Mouse (Mus musculus): ENCODE measurements around the gene Rcvrn. TPM values are rescaled to one million over a fixed set of nuclear protein-coding genes. Genes with fewer than 3 reads are reported as not detected.

Rcvrn gene
- polyA plus RNA-seq, 1 experiment, result not detected

DNA sequence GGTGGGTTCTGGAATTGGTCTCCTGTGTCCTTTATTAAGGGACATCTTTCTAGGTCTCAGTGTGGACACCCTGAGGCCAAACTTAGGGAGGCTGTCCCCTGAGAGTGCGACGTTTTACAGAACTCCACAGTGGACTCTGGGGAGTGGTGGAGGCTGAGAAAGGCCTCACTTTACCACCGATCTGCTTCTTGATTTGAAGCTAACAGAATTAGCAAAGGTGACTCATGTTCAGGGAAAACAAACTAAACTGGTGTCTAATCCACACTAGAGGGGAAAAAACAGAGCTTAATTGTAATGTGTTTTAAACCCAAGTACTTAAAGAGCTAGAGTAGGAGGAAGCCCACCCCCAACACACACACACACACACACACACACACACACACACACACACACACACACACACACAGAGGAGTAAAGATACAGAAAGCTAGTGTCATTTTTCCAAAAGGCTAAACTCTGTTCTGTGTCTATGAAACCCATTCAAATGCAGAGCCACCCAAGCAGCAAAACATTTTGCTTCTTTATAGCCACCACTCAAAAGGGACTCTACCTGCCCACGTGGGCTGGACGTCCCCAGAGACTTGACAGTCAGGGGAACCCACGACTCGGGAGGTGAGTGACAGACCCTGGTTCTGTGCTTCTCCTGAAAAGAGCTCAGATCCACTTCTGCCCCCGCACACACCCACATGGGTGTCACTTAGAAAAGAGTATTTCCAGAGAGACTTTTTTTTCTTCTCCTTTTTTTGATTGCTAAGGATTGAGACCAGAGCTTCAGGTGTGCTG, 28.3 kb downstream of the Rcvrn start:
- TF ChIP-seq POLR2A (IDR thresholded peaks at IDR 0.05; ENCODE audit: borderline replicate concordance, control insufficient read depth, low read depth, low read length), result no peak
- TF ChIP-seq CTCF (IDR thresholded peaks at IDR 0.05; ENCODE audit: control insufficient read depth, insufficient read depth, low read length), result no peak
- Histone ChIP-seq H3K4me1 (ENCODE audit: control insufficient read depth, insufficient read depth, low read length) (no peaks in the 10 kb centered on the region), H3K4me3 (replicated peaks; ENCODE audit: control insufficient read depth, low read depth, low read length) (no peak overlapping the region), H3K27ac (ENCODE audit: control insufficient read depth, insufficient read depth, low read depth, low read length, poor library complexity) (no peak overlapping the region)
- 62% methylated on average over 8 of the region's 8 CpGs for WGBS

DNA sequence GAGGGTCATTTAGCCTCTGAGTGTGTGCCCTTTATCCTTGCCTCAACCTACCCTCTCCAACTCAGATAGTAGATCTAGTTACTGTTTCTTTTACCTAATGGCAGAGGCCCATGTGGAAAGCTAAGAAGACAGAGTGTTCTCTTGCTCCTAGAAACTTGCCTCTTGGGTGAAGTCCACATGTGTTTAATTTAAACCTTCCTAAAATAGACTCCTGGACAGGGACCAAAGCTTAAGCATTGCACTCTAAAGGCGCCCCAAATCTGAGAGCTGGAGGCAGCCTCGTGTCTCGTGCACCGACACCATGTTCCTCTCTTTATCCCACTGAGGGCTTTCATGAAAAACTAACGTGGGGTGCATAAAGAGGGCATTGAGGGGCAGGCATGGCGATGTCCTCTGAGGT, 32.0 kb downstream of the Rcvrn start:
- WGBS, result 77% methylated on average over 6 of the region's 6 CpGs
- H3K4me1 ChIP-seq (ENCODE audit: control insufficient read depth, insufficient read depth, low read length), result no peaks in the 10 kb centered on the region
- TF ChIP-seq CTCF (IDR thresholded peaks at IDR 0.05; ENCODE audit: control insufficient read depth, insufficient read depth, low read length) (no peak), POLR2A (IDR thresholded peaks at IDR 0.05; ENCODE audit: borderline replicate concordance, control insufficient read depth, low read depth, low read length) (no peak)
- no peak overlapping the region for H3K27ac ChIP-seq (ENCODE audit: control insufficient read depth, insufficient read depth, low read depth, low read length, poor library complexity)
- H3K4me3 ChIP-seq (replicated peaks; ENCODE audit: control insufficient read depth, low read depth, low read length), result no peak overlapping the region

DNA sequence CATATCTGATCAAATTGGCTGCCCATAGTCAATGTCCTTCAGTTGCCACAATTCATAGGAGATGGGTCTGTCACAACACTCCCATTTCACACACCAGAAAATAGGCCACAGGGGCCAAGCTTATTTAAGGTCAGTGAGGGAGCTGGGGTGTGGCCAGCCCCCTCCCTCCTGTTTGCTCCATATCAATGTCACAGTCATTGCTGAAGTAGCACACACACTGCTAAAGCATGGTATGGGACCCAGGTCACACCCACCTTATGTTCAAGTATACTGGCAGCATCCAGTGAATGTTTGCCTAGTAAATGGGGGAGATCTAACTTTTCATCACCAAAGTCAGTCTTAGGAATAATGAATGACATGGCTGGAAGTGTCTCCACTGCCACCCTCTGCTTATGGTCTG, 33.6 kb downstream of the Rcvrn start:
- no peak overlapping the region for H3K4me3 ChIP-seq (replicated peaks; ENCODE audit: control insufficient read depth, low read depth, low read length)
- H3K27ac ChIP-seq (ENCODE audit: control insufficient read depth, insufficient read depth, low read depth, low read length, poor library complexity), result no peak overlapping the region
- no peak for TF ChIP-seq CTCF (IDR thresholded peaks at IDR 0.05; ENCODE audit: control insufficient read depth, insufficient read depth, low read length)
- no peak for TF ChIP-seq POLR2A (IDR thresholded peaks at IDR 0.05; ENCODE audit: borderline replicate concordance, control insufficient read depth, low read depth, low read length)
- no peaks in the 10 kb centered on the region for H3K4me1 ChIP-seq (ENCODE audit: control insufficient read depth, insufficient read depth, low read length)

DNA sequence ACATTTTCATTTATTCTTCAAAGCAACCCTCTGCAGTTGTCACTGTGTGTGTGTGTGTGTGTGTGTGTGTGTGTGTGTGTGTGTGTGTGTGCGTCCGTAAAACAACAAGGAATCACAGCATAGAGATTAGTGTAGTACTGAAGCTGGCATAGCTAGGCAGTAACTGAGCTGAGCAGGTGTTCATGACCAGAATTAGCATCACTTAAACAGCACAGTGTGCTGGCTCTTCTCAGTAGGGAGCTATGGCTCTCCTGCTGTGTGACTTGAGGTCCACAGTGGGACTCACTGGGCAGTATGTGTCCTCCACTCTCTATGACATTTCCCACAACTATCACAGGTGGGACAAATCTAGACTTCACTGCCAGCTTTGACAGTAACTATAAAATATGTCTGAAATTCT, 35.9 kb downstream of the Rcvrn start:
- no peak overlapping the region for H3K4me3 ChIP-seq (replicated peaks; ENCODE audit: control insufficient read depth, low read depth, low read length)
- H3K27ac ChIP-seq (ENCODE audit: control insufficient read depth, insufficient read depth, low read depth, low read length, poor library complexity), result no peak overlapping the region
- TF ChIP-seq POLR2A (IDR thresholded peaks at IDR 0.05; ENCODE audit: borderline replicate concordance, control insufficient read depth, low read depth, low read length) (no peak), CTCF (IDR thresholded peaks at IDR 0.05; ENCODE audit: control insufficient read depth, insufficient read depth, low read length) (no peak)
- no peaks in the 10 kb centered on the region for H3K4me1 ChIP-seq (ENCODE audit: control insufficient read depth, insufficient read depth, low read length)
- WGBS, result 79% methylated on average over 2 of the region's 2 CpGs

DNA sequence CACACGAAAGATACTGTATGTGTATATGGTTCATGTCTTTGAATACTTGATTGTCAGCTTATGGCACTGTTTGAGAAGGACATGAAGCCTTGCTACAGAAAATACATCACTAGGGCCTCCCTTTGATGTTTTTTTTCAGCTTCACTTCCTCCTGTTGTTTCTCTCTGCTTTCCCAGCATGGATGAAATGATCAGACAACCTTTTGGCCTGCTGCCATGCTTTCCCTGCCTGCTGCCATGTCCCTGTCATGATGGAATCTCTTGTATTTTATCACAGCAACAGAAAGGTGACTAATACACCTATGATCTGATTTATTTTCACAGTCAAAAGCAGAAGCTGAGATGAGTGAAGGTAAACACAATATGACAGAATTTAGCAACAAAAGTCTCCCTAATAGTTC, 38.6 kb downstream of the Rcvrn start:
- WGBS, result 85% methylated on average over 1 of the region's 1 CpGs
- H3K27ac ChIP-seq (ENCODE audit: control insufficient read depth, insufficient read depth, low read depth, low read length, poor library complexity), result no peak overlapping the region
- no peaks in the 10 kb centered on the region for H3K4me1 ChIP-seq (ENCODE audit: control insufficient read depth, insufficient read depth, low read length)
- TF ChIP-seq CTCF (IDR thresholded peaks at IDR 0.05; ENCODE audit: control insufficient read depth, insufficient read depth, low read length) (no peak), POLR2A (IDR thresholded peaks at IDR 0.05; ENCODE audit: borderline replicate concordance, control insufficient read depth, low read depth, low read length) (no peak)
- H3K4me3 ChIP-seq (replicated peaks; ENCODE audit: control insufficient read depth, low read depth, low read length), result no peak overlapping the region

DNA sequence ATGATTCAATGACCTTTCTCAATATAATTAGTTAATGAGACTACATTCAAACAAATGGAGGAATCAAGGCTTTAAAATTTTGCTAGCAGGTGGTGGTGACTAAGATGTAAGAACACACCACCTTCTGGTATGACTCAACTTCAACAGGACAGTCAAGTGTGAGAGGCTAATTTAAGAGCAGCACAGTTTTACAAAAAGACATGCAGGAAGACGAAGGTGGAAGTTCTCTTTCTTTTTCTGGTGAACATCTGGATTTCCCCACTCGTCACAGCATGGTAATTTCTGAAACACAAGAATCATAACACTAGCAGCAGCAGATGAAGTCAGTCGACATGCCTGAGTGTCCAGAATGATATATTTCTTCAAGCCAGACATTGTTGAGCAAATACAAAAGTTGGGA, 39.5 kb downstream of the Rcvrn start:
- H3K27ac ChIP-seq (ENCODE audit: control insufficient read depth, insufficient read depth, low read depth, low read length, poor library complexity), result no peak overlapping the region
- TF ChIP-seq POLR2A (IDR thresholded peaks at IDR 0.05; ENCODE audit: borderline replicate concordance, control insufficient read depth, low read depth, low read length) (no peak), CTCF (IDR thresholded peaks at IDR 0.05; ENCODE audit: control insufficient read depth, insufficient read depth, low read length) (no peak)
- no peak overlapping the region for H3K4me3 ChIP-seq (replicated peaks; ENCODE audit: control insufficient read depth, low read depth, low read length)
- no peaks in the 10 kb centered on the region for H3K4me1 ChIP-seq (ENCODE audit: control insufficient read depth, insufficient read depth, low read length)
- WGBS, result 59% methylated on average over 3 of the region's 3 CpGs

DNA sequence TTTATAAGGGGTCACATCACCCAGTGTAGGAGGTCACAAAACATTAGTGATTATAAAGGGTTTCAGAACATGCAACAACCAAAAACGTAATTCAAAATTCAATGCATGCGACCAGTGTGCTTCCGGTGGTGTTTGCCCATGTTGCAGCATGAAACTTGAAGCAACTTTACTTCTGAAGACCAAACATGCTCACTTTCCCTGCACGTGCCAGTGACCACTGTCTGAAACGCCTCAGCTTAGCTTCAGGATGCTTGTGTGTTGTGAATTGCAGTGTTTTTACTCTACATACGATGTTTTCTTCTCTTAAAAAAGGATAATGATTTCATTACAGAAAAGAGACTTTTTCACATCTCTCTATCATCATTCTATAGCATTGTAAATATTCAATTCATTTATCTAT, 43.2 kb downstream of the Rcvrn start:
- Histone ChIP-seq H3K4me3 (replicated peaks; ENCODE audit: control insufficient read depth, low read depth, low read length) (no peak overlapping the region), H3K27ac (ENCODE audit: control insufficient read depth, insufficient read depth, low read depth, low read length, poor library complexity) (no peak overlapping the region), H3K4me1 (ENCODE audit: control insufficient read depth, insufficient read depth, low read length) (no peaks in the 10 kb centered on the region)
- no peak for TF ChIP-seq POLR2A (IDR thresholded peaks at IDR 0.05; ENCODE audit: borderline replicate concordance, control insufficient read depth, low read depth, low read length)
- no peak for TF ChIP-seq CTCF (IDR thresholded peaks at IDR 0.05; ENCODE audit: control insufficient read depth, insufficient read depth, low read length)
- 77% methylated on average over 6 of the region's 6 CpGs for WGBS

DNA sequence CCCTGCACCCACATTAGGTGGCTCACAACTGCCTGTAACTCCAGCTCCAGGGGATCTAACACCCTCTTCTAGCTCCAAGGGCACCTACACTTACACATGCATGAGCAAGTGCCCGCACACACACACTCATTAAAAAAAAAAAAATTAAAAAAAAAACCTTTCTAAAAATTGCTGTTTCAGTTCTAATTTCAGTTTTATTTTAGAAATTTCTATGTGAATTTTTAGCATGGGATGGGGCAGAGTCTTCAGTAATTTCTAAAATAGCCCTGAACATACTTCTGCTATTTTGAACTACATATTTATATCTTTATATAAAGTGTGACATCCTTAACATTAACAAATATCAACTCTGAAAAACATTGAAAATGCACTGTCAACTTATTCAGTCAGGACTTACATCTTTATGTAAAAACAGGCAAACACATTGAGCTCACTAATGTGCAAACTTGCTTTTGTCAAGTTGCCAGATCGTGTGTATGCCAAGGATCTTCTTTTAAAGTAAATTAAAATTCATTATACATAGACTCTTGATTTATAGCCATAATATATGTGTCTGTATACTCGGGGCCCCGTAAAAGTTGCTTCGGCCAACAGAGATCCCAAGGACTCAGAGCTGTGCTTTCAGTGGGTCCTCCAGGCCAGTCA, 43.8 kb downstream of the Rcvrn start:
- TF ChIP-seq POLR2A (IDR thresholded peaks at IDR 0.05; ENCODE audit: borderline replicate concordance, control insufficient read depth, low read depth, low read length), result no peak
- no peaks in the 10 kb centered on the region for H3K4me1 ChIP-seq (ENCODE audit: control insufficient read depth, insufficient read depth, low read length)
- H3K4me3 ChIP-seq (replicated peaks; ENCODE audit: control insufficient read depth, low read depth, low read length), result no peak overlapping the region
- H3K27ac ChIP-seq (ENCODE audit: control insufficient read depth, insufficient read depth, low read depth, low read length, poor library complexity), result no peak overlapping the region
- 76% methylated on average over 5 of the region's 5 CpGs for WGBS
